Mouse (Mus musculus) cerebellum, postnatal 14 days (tissue): Measurements from ENCODE around the gene Zbtb43.

Experiments used
- DNase-seq, 2 experiments: peaks; one replicate each; pipeline ENCODE4 v3.0.0; 2021; ENCODE audit warnings: mixed read lengths in 2 of 2

Gene Zbtb43

DNA sequence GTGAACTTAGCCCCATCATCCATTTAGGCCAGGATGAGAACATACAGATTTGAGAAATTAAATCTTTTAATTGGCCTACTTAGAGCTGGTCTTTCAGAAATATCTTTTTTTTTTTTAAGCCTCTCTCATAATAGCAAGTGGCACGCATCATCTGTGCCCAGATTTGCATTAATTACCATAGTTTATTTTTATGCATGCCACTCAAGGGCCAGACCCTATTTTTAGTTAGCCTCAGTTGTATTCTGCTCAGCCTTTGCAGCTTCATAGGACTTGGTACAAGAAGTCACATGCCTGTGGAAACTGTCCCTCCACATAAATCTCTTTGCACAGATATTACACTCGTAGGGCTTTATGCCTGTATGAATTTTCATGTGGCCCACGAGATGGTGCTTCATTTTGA is 14.9 kb downstream of the Zbtb43 start:
- no peak for DNase-seq

DNA sequence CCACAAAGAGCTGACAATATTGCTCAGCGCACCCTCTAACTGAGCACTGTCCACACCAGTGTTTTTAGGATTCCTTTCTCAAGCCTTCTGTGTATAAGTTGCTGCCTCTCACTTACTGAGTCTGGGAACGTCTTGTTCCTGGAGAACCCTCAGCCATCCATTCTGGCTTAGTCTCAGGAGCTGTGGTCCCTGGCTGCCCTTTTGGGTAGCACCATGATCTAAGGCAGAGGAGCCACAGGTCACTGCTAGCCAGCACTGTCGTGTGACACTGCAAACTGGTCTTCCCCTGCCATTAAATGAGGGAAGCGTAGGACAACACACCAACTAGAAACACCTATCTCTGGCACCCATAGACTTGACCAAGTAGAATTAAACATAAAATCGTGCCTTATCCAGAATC is 15.6 kb downstream of the Zbtb43 start:
- DNase-seq: no peak

DNA sequence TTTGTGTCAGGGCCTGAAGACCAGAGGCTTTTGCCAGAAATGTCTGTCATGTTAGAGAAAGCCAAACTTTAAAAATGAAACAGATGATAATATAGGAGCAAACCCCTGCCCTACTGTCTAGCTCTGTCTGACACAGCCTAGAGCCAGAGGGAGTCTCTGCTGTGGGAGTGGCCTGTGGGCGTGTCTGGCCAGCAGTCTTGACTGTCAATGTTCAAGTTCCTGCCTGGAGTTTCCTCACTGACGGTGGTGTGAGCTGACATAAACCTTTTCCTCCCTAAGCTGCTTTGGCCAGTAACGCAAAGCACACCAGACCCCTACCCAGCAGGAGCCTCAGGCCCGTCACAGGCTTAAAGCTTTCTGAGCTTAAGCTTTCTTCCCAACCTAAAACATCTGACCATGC is 16.2 kb downstream of the Zbtb43 start:
- no peak for DNase-seq

GRCm38 (mm10) chr2:33451038-33451978 is 17.1 kb downstream of the Zbtb43 start:
- no peak for DNase-seq

GRCm38 (mm10) chr2:33449119-33449873 is 19.1 kb downstream of the Zbtb43 start:
- no peak for DNase-seq

- no peak for DNase-seq
Measured at GRCm38 (mm10) chr2:33446796-33447195, 21.6 kb downstream of the Zbtb43 start.

GRCm38 (mm10) chr2:33445741-33446140 is 22.6 kb downstream of the Zbtb43 start:
- DNase-seq: no peak

- DNase-seq: no peak
Measured at GRCm38 (mm10) chr2:33444862-33445261, 23.5 kb downstream of the Zbtb43 start.

GRCm38 (mm10) chr2:33444358-33444757 is 24.0 kb downstream of the Zbtb43 start:
- DNase-seq: peak; percentile 77 to 81

DNA sequence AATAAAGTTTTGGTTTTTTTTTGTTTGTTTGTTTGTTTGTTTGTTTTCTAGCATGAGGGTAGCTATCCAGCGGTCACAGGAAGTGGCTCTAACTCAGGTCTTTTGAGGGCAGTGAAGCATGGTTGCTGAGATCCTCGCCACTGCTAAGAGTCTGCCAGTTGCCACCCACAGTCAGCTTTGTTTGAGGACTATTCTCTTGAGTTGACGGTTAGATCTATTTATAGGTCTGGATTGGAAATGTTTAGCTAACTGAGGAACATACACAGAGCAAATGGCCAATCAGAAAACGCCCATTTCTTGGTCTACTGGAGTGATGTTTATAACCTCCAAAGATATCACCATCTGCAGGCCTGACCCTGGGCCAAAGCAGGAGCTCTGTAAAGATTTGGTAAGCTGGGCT is 25.7 kb downstream of the Zbtb43 start:
- DNase-seq: no peak

DNA sequence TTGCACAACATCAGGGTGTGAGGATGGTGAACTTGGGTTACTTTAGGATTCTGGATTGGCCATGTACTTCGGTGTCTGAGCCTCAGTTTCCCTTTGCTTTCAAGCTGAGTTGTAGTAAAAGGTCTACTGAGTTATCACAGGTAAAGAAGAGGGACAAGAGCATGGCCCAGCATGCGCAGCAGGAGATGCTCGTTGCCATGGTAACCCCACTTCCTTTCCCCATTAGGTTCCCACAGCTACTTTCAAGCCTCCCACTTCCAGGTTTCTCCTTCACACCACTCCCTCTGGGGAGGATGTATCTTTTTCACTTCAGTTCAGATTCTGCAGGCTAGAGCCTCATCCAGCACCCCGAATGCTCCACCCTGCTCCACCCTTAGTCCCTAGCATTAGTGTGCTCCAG is 27.5 kb downstream of the Zbtb43 start:
- no peak for DNase-seq

DNA sequence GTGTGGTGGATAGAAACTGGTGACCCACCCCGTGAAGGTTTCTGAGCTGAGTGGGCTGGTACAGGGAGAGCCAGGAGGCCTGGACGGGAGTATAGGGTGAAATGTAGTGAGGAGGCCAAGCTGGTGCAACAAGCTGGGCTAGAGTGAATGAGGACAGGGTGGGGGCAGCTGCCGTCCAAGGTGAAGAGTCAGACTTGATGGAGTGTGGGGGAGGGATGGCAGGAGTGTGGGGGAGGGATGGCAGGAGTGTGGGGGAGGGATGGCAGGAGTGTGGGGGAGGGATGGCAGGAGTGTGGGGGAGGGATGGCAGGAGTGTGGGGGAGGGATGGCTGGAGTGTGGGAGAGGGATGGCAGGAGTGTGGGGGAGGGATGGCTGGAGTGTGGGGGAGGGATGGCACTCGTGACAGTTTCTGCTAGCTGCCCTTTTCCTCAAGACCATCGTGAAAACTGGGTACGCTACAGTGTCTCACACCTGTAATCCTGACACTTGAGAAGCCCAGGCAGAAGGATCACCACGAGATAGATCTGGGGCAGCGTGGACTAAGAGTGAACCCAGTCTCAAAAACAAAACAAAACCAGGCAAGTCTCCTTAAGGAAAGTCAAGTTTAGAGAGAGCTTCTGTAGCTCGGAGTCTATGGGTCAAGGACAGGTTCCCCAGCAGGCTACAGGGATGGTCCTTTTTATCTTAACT is 28.2 kb downstream of the Zbtb43 start:
- DNase-seq: no peak

DNA sequence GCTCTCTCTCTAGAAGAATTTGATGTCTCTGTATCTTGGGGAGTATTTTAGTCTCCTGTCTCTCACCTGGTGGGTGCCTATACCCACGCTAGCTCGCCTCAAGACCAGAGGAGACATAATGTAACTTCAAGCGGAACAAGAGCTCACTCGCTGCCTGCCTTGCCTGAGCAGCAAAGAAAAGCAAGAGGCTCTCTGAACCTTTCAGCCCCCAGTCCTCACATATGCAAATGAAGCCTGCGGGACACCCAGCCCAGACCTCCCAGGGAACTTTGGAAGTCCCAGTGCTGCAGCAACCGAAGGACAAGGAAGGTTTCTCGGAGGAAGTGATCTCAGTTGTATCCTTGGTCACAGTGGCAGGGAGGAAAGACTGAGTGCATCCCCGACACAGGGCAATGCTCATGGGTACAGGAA is 28.9 kb downstream of the Zbtb43 start:
- no peak for DNase-seq

DNA sequence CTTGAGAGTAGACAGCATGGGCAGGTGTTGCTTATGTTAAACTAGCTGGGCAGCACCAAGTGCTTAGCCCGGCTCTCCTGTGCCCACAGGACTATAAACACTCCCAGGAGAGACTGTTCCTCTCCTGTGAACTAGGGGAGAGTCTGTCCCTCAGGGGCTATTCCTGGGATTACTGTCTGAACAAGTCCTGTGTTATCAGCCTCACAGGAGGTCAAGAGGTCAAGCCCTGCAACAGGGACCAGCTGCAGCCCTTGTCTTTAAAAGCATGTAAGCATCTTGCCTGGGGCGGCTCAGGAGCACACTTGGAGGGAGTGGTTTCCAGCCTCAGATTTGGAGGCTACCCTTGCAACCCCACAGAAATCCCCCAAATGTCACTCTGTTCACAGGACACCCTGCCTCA is 30.0 kb downstream of the Zbtb43 start:
- no peak for DNase-seq

- no peak for DNase-seq
Measured at GRCm38 (mm10) chr2:33437184-33437583, 31.2 kb downstream of the Zbtb43 start.

DNA sequence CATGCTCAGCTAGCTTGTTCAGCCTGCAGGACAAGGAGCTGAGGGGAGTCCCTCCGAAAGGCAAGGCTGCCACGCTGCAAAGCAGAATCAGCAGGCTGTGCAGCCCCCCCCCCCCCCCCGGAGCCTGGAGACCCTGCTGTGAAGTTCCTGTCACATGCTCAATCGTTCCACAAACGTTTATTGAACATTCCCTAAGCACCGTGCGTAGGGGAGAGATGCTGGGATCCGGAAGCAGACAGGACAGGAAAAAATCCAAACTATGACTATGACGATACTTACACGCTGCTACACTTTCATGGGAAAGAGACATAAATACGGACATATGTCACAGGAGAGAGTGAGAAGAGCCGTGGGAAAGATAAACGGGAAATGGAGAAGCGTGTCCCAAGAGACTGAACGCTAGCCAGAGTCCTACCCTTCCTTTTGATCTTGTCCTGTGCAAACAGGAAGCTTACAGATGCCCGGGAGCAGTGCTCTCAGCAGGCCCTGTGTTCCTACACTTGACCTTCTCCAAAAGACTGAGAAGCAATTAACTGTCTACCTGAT is 32.3 kb downstream of the Zbtb43 start:
- peak in 1 of 2 experiments; percentile 14 for DNase-seq

- peak; percentile 48 to 68 for DNase-seq
Measured at GRCm38 (mm10) chr2:33435036-33435650, 33.2 kb downstream of the Zbtb43 start.

DNA sequence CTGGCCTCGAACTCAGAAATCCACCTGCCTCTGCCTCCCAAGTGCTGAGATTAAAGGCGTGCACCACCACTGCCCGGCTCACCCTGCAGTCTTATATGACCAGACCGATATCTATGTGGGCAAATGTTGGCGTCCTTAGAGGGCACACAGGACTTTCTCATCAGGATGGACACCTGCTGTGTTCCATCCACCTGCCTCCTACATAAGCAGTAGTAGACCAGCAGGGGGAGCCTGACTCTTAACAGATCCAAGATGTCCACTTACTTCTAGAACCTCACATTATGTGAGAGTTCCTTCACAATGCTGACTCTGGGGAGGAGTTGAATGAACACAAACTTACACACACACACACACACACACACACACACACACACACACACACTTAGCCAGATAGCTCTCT is 35.5 kb downstream of the Zbtb43 start:
- peak; percentile 59 to 77 for DNase-seq

DNA sequence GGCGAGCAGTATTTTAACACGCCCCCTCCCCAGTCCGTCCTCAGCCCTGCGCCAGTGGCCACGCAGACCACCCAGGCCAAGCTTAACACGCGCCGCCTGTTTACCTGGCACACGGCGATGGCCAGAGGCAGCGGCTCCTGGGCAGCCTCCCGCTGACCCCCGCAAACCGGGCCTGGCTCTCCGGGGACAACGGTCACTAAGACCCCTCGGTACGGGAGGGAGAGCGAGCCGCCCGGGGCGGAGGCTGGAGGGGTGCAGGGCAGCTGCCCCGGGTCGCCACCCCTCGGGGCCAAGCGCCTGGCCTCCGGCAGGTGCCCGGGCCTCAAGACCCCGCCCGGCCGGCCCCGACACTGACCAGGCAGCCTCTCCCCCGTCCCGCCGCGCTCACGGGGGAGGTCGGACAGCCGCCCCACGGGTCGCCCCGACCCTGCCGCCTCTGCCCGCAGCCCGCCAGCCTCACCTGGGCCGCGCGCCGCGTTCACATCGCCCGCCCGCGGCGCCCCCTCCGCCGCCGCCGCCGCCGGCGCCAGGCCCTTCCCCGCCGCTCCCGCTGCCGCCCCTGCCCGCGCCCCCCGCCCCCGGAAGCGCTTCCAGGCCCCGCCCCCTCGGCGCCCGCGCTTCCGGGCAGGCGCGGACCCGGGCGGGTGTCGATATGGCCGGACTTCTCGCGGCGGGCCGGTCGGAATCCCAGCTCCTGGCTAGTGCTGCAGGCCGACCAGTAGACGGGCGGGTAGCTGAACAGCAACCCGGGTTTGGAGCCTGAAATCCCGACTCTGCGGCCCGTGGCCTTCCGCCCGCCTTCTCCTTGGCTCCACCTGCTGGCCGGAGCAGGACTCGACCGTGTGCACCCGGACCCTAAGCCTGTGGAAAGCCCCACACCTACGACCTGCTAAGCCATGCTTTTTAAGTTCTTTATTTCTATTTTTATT is 37.3 kb downstream of the Zbtb43 start, which contains the start of gene Zbtb34:
Zbtb34 (minus strand) TSS at position 554 of the 929 bp plus-strand sequence.
- peak; percentile 79 for DNase-seq

DNA sequence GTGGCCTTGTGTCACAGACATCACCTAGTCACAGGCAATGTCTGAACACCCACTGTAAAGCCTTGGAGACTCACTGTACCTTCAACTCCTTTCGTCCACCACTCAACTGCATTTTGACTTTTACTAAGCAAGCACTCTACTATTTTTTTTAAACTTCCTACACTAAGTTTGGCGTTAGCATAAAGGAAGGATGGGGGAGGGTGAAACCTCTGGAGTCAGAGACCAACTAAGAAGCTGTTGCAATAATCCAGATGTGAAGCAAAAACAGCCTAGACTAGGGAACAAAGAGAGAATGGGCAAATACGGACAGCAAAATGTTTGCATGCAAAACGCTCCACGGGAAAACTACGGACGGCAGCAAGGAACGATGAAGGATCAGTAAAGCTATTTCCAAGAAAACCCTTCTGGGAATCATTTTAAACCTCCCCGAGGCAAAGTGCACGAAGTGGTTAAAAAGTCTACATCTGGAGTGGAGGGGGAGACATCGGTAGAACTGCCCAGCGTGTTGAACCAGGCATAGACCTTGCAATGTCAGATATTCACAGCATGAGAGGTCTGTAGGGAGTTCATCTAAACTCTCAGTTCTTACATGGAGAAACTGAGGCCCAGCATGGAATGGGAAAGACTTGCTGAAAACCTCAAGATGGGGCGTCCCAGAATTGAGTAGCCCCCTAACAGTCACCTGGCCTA is 38.1 kb downstream of the Zbtb43 start:
- DNase-seq: no peak

GRCm38 (mm10) chr2:33429339-33429738 is 39.0 kb downstream of the Zbtb43 start:
- no peak for DNase-seq
